Mouse (Mus musculus): Measurements from ENCODE around the gene Hes6.

The Hes6 gene

GRCm38 (mm10) chr1:91405406-91406169 lies 8.2 kb downstream of the Hes6 start:
- DNase-seq (ENCODE audit: low read depth, low spot score): no peak

GRCm38 (mm10) chr1:91404976-91405375 lies 8.9 kb downstream of the Hes6 start:
- no peak for DNase-seq (ENCODE audit: low read depth, low spot score)

GRCm38 (mm10) chr1:91398260-91399062 lies 15.4 kb downstream of the Hes6 start, which contains the start of gene Ilkap:
Ilkap (minus strand) TSS chr1:91398815.
- DNase-seq (ENCODE audit: low read depth, low spot score): peak; percentile 90

- DNase-seq (ENCODE audit: low read depth, low spot score): no peak
Measured at GRCm38 (mm10) chr1:91397927-91398259, 15.9 kb downstream of the Hes6 start.

- no peak for DNase-seq (ENCODE audit: low read depth, low spot score)
Measured at GRCm38 (mm10) chr1:91390369-91390768, 23.5 kb downstream of the Hes6 start.

GRCm38 (mm10) chr1:91381091-91381471 lies 32.8 kb downstream of the Hes6 start:
- no peak for DNase-seq (ENCODE audit: low read depth, low spot score)

GRCm38 (mm10) chr1:91380453-91381090 lies 33.3 kb downstream of the Hes6 start:
- DNase-seq (ENCODE audit: low read depth, low spot score): peak; percentile 72

- no peak for DNase-seq (ENCODE audit: low read depth, low spot score)
Measured at GRCm38 (mm10) chr1:91373414-91373835, 40.4 kb downstream of the Hes6 start.

GRCm38 (mm10) chr1:91370055-91370454 lies 43.8 kb downstream of the Hes6 start:
- no peak for DNase-seq (ENCODE audit: low read depth, low spot score)

- DNase-seq (ENCODE audit: low read depth, low spot score): no peak
Measured at GRCm38 (mm10) chr1:91369408-91369807, 44.4 kb downstream of the Hes6 start.

GRCm38 (mm10) chr1:91367295-91367694 lies 46.5 kb downstream of the Hes6 start:
- DNase-seq (ENCODE audit: low read depth, low spot score): no peak

GRCm38 (mm10) chr1:91366215-91367108 lies 47.4 kb downstream of the Hes6 start, which contains the start of gene Erfe:
Erfe (plus strand) TSS chr1:91366430.
- peak; percentile 86 for DNase-seq (ENCODE audit: low read depth, low spot score)

- DNase-seq (ENCODE audit: low read depth, low spot score): no peak
Measured at GRCm38 (mm10) chr1:91365816-91366214, 48.0 kb downstream of the Hes6 start.

- DNase-seq (ENCODE audit: low read depth, low spot score): no peak
Measured at GRCm38 (mm10) chr1:91364822-91365644, 48.8 kb downstream of the Hes6 start.

- no peak for DNase-seq (ENCODE audit: low read depth, low spot score)
Measured at GRCm38 (mm10) chr1:91362113-91362512, 51.7 kb downstream of the Hes6 start.
